Mouse (Mus musculus) MEL (cell line): ENCODE measurements at regions not wholly inside any gene's neighbourhood (a gene's known extent, or its start where the extent isn't known, plus 50 kb on each side); places are given as distances from the start of the nearest gene placed in this dataset.

Experiments
- BHLHE40 ChIP-seq: IDR thresholded peaks from 2 replicates; pipeline ENCODE4 v1.6.1; 2012; ENCODE audit warnings: low read depth, mild to moderate bottlenecking, inconsistent platforms, low read length, improper control_type of control experiment, borderline replicate concordance
- CHD1 ChIP-seq: IDR thresholded peaks from 2 replicates; pipeline ENCODE4 v1.6.1; 2012; ENCODE audit warnings: low read depth, mild to moderate bottlenecking, inconsistent platforms, low read length, improper control_type of control experiment
- ELF1 ChIP-seq: IDR thresholded peaks from 2 replicates; pipeline ENCODE4 v1.6.1; 2014; ENCODE audit warnings: low read depth, mild to moderate bottlenecking, inconsistent platforms, low read length, improper control_type of control experiment, moderate library complexity
- EP300 ChIP-seq, 2 experiments: IDR thresholded peaks; 2 replicates each; pipeline ENCODE4 v1.6.1; 2011; ENCODE audit warnings: improper control_type of control experiment in 2 of 2, low read length in 2 of 2, low read depth in 1 of 2, mild to moderate bottlenecking in 1 of 2
- GABPA ChIP-seq: IDR thresholded peaks from 2 replicates; pipeline ENCODE4 v1.6.1; 2012; ENCODE audit warnings: low read depth, mild to moderate bottlenecking, inconsistent platforms, low read length, improper control_type of control experiment, moderate library complexity
- GATA1 ChIP-seq: IDR thresholded peaks from 2 replicates; pipeline ENCODE4 v1.6.1; 2011; ENCODE audit warnings: low read depth, low read length, improper control_type of control experiment
- MAX ChIP-seq: IDR thresholded peaks from 2 replicates; pipeline ENCODE4 v1.6.1; 2011; ENCODE audit warnings: low read length, improper control_type of control experiment
- MYC ChIP-seq: IDR thresholded peaks from 2 replicates; pipeline ENCODE4 v1.6.1; 2011; ENCODE audit warnings: low read depth, mild to moderate bottlenecking, low read length, improper control_type of control experiment, moderate library complexity
- POLR2A ChIP-seq, 2 experiments: IDR thresholded peaks; 2 replicates each; pipeline ENCODE4 v1.6.1; 2011 to 2012; ENCODE audit warnings: low read length in 2 of 2, mild to moderate bottlenecking in 2 of 2, control low read depth in 1 of 2, improper control_type of control experiment in 1 of 2, low read depth in 1 of 2, moderate library complexity in 1 of 2; ENCODE audit not compliant: control insufficient read depth in 1 of 2, insufficient read depth in 1 of 2, poor library complexity in 1 of 2
- POLR2AphosphoS2 ChIP-seq: IDR thresholded peaks from 2 replicates; pipeline ENCODE4 v1.6.1; 2011; ENCODE audit warnings: low read length, improper control_type of control experiment
- POLR2AphosphoS5 ChIP-seq: IDR thresholded peaks from 2 replicates; pipeline ENCODE4 v1.6.1; 2012; ENCODE audit warnings: low read depth, borderline replicate concordance, mild to moderate bottlenecking, inconsistent platforms, low read length, moderate library complexity, mixed read lengths
- TBP ChIP-seq: IDR thresholded peaks from 2 replicates; pipeline ENCODE4 v1.8.0; 2011; ENCODE audit warnings: low read depth, low read length, improper control_type of control experiment

GRCm38 (mm10) chr5:148657936-148658640 is 105.5 kb upstream of the Ubl3 start:
- TF ChIP-seq POLR2A (IDR thresholded peaks at IDR 0.05; ENCODE audit: control insufficient read depth in 1 of 2, insufficient read depth in 1 of 2, low read depth in 1 of 2, low read length in 2 of 2, poor library complexity in 1 of 2), result no peak
- TF ChIP-seq GABPA, result no peak
- no peak for TF ChIP-seq POLR2AphosphoS2
- no peak for TF ChIP-seq MAX
- TF ChIP-seq EP300 (IDR thresholded peaks at IDR 0.05; ENCODE audit: low read depth in 1 of 2, low read length in 2 of 2), result no peak
- TF ChIP-seq POLR2AphosphoS5, result no peak
- TF ChIP-seq TBP, result no peak
- TF ChIP-seq CHD1, result no peak
- TF ChIP-seq MYC, result no peak
- no peak for TF ChIP-seq GATA1
- TF ChIP-seq ELF1, result no peak
- no peak for TF ChIP-seq BHLHE40
